Mouse (Mus musculus): ENCODE data around the gene Uqcr10. TPM values are rescaled to one million over a fixed set of nuclear protein-coding genes. Genes with fewer than 3 reads are reported as not detected.
A peak's percentile ranks its signal among the peaks of the same experiment; 100 is the strongest.

The Uqcr10 gene
- polyA plus RNA-seq, 1 experiment: 481 TPM

DNA sequence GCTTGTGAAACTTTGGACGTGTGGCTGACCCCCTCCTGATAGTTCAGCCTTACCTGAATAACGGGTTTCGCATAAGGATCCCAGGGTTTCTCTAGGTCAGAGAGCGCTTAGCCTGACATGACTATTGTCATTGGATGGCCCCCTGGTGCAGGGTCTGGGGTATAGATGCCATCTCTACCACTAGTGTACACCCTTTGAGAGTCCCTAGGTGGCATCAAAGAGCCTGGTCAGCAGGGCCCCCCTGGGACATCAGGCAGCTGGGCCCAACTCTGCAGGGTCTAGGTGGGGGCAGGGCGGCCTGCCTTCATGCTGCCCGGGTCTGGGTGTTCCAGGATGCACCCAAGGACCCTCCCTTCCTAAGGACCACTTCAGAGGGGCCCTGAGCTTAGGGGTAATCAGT, 32.2 kb upstream of the Uqcr10 start:
- no peak for DNase-seq
- 70% methylated on average over 6 of the region's 6 CpGs for WGBS

DNA sequence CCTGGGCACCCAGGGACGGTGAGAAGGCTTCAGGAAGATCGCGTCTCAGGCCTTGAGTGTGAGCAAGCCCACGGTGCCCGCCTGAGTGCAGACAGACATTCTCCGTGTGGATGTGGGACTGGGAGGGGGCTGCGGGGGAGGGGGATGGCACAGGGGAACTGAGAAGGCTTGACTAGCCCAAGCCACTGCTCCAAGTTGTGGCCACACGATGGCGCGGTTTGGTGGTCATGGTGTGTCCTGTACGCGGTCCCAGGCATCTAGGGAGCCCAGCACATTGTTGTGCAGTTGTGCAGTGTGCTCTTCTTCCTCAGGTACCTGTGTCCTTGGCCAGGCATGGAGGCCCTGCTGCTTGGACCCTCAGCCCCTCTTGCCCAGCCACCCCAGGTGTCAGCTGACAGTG, 30.0 kb upstream of the Uqcr10 start:
- no peak for TF ChIP-seq POLR2A (IDR thresholded peaks at IDR 0.05; ENCODE audit: borderline replicate concordance, extremely low read depth, low read depth, low read length)
- DNase-seq: no peak
- WGBS: 54% methylated on average over 12 of the region's 12 CpGs
- Histone ChIP-seq H3K4me3 (replicated peaks; ENCODE audit: extremely low read depth, low read depth, low read length) (no peak overlapping the region), H3K4me1 (ENCODE audit: control insufficient read depth, insufficient read depth, low read length) (peaks cover 6% of the 10 kb centered on the region)

More for the DNA sequence above, 32.2 kb upstream of the Uqcr10 start:
- no peaks in the 10 kb centered on the region for H3K4me1 ChIP-seq (ENCODE audit: control insufficient read depth, insufficient read depth, low read length)
- no peak overlapping the region for H3K4me3 ChIP-seq (replicated peaks; ENCODE audit: extremely low read depth, low read depth, low read length)
- TF ChIP-seq POLR2A (IDR thresholded peaks at IDR 0.05; ENCODE audit: borderline replicate concordance, extremely low read depth, low read depth, low read length): no peak

DNA sequence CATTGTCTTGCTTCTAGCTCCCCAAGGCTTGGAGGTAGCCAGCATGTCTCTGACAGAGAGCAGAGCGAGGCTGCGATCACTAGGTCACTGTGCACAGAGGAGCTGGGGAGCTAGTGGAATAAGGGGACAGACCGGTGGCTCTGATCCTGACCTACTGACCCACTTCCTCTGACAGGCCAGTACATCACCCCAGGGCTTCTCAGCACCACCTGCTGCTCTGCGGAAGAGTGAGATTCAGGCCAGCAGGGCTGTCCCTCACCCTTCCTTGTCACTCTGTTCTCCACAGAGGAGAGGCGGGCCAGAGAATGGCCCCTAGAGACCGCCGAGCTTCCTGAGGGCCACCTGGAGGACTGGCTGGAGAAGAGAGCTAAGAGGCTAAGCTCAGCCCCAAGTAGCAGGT, 27.6 kb upstream of the Uqcr10 start:
- DNase-seq: no peak
- no peak overlapping the region for H3K4me3 ChIP-seq (replicated peaks; ENCODE audit: extremely low read depth, low read depth, low read length)
- TF ChIP-seq CTCF (IDR thresholded peaks at IDR 0.05; ENCODE audit: insufficient read depth, low read length) (no peak), POLR2A (IDR thresholded peaks at IDR 0.05; ENCODE audit: borderline replicate concordance, extremely low read depth, low read depth, low read length) (no peak)
- WGBS: 88% methylated on average over 7 of the region's 7 CpGs
- peaks cover 6% of the 10 kb centered on the region for H3K4me1 ChIP-seq (ENCODE audit: control insufficient read depth, insufficient read depth, low read length)

DNA sequence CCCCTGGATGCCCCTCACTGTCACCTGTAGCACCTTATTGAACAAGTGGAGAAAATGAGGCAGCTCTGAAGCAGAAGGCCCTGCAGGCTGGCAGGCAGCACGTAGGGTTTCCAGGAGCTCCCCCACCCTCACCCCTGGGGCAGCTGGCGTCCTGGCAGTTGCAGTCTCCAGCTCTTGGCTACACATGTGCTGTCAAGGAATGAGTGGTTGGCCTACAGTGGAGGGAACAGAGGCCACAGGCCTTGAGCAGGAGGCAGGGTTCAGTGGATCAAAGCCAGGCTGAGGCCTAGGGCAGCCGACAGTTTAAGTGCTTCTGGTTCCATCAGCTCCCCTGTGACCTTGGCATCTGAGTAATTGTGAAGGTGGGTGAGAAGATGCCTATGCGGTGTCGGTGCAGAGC, 26.8 kb upstream of the Uqcr10 start:
- TF ChIP-seq CTCF (IDR thresholded peaks at IDR 0.05; ENCODE audit: insufficient read depth, low read length) (no peak), POLR2A (IDR thresholded peaks at IDR 0.05; ENCODE audit: borderline replicate concordance, extremely low read depth, low read depth, low read length) (no peak)
- 79% methylated on average over 5 of the region's 5 CpGs for WGBS
- H3K4me3 ChIP-seq (replicated peaks; ENCODE audit: extremely low read depth, low read depth, low read length): no peak overlapping the region
- DNase-seq: no peak
- H3K4me1 ChIP-seq (ENCODE audit: control insufficient read depth, insufficient read depth, low read length): peaks cover 6% of the 10 kb centered on the region

DNA sequence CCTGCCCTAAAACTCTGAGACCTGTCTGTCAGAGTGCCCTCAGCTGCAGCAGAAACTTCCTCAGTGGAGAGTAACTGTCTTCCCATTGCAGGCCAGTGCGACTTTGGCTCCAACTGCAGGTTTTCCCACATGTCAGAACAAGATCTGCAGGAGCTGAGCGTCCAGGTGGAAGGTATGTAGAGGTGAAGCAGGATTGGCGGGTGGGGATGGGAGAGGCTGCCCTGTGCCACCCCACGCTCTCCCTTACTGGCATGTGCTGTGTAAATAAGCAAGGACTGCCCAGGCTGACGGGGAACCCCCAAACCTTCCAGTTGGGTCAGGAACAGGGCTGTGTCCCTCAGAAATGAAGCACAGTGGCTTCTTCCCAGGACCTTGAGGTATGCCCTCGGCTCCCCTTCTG, 26.0 kb upstream of the Uqcr10 start:
- Histone ChIP-seq H3K4me1 (ENCODE audit: control insufficient read depth, insufficient read depth, low read length) (peaks cover 6% of the 10 kb centered on the region), H3K4me3 (replicated peaks; ENCODE audit: extremely low read depth, low read depth, low read length) (no peak overlapping the region)
- 68% methylated on average over 6 of the region's 6 CpGs for WGBS
- no peak for DNase-seq
- TF ChIP-seq CTCF (IDR thresholded peaks at IDR 0.05; ENCODE audit: insufficient read depth, low read length) (no peak), POLR2A (IDR thresholded peaks at IDR 0.05; ENCODE audit: borderline replicate concordance, extremely low read depth, low read depth, low read length) (no peak)

DNA sequence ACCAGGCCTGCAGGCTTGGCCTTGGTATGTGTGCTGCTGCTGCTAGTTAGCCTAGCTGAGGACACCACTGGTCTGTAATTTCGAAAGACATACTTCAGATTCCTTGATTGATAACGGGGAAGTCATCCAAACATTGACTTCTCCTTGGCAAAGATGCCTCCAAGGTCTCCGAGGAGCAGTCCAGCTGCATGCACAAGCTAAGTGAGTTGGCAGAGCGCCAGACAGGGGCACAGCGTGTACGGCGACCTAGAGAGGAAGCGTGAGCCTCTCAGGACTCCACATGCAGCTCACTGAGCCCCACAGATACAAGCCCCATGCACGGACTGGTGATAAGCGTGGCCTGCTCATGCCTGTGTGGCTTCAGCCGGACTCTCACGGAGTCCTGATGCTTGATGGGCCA, 25.5 kb upstream of the Uqcr10 start:
- TF ChIP-seq CTCF (IDR thresholded peaks at IDR 0.05; ENCODE audit: insufficient read depth, low read length) (no peak), POLR2A (IDR thresholded peaks at IDR 0.05; ENCODE audit: borderline replicate concordance, extremely low read depth, low read depth, low read length) (no peak)
- 19% methylated on average over 12 of the region's 12 CpGs for WGBS
- Histone ChIP-seq H3K4me3 (replicated peaks; ENCODE audit: extremely low read depth, low read depth, low read length) (no peak overlapping the region), H3K4me1 (ENCODE audit: control insufficient read depth, insufficient read depth, low read length) (peaks cover 6% of the 10 kb centered on the region)
- DNase-seq: no peak

DNA sequence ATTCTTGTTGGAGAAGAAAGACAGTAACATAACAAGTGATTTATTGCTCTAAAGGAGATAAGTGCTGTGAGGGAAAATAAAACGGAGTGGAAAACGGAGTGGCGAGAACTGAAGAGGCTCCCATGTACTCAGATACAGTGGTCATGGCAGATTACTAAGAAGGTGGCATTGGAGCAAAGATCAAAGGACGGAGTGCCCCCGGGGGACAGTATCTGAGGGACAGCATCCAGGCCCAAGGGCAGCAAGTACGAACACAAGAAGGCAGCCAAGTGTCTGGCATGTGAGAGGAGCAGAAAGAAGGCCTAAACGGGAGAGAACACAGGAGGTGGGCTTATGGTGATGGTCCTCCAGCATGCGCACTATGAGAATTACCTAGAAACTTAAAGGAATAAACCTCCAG, 17.6 kb upstream of the Uqcr10 start:
- H3K4me3 ChIP-seq (replicated peaks; ENCODE audit: extremely low read depth, low read depth, low read length): no peak overlapping the region
- WGBS: 83% methylated on average over 8 of the region's 8 CpGs
- TF ChIP-seq CTCF (IDR thresholded peaks at IDR 0.05; ENCODE audit: insufficient read depth, low read length) (no peak), POLR2A (IDR thresholded peaks at IDR 0.05; ENCODE audit: borderline replicate concordance, extremely low read depth, low read depth, low read length) (no peak)
- no peaks in the 10 kb centered on the region for H3K4me1 ChIP-seq (ENCODE audit: control insufficient read depth, insufficient read depth, low read length)
- no peak for DNase-seq

DNA sequence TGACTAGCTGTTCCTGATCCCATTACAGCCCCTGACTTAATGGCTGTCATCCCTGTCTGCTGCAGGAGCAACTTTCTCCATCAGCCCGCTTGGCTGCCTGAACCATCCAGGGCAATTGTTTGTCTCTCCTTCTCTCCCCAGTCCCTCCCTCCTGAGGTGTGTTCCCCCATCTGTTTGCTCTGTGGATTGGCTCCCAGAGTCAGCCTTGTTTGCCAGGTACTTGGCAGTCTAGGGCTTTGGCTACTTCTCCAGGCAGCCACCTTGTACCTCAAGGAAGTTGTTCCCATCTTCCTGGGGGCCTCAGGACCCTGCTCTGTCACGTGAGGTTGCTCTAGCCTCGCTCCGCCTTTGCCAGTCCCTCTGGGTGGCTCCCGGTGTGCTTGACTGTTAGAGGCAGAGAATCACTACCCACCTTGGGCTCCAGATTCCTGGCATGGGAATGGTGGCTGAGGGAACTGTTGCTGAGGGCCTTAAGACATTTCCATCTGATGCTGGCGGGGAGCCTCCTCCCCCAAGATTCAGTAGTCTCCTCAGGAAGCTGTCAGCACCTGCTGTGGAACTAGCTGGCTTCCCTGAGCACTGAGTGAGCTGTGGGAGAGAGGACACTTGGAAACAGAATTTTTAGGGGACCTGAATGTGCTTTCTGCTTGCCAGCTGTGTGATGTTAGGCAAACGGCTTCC, 16.9 kb upstream of the Uqcr10 start:
- peak; percentile 42 for DNase-seq
- no peak for TF ChIP-seq POLR2A (IDR thresholded peaks at IDR 0.05; ENCODE audit: borderline replicate concordance, extremely low read depth, low read depth, low read length)
- TF ChIP-seq CTCF (IDR thresholded peaks at IDR 0.05; ENCODE audit: insufficient read depth, low read length): no peak
- Histone ChIP-seq H3K4me1 (ENCODE audit: control insufficient read depth, insufficient read depth, low read length) (no peaks in the 10 kb centered on the region), H3K4me3 (replicated peaks; ENCODE audit: extremely low read depth, low read depth, low read length) (no peak overlapping the region)
- 56% methylated on average over 7 of the region's 7 CpGs for WGBS

DNA sequence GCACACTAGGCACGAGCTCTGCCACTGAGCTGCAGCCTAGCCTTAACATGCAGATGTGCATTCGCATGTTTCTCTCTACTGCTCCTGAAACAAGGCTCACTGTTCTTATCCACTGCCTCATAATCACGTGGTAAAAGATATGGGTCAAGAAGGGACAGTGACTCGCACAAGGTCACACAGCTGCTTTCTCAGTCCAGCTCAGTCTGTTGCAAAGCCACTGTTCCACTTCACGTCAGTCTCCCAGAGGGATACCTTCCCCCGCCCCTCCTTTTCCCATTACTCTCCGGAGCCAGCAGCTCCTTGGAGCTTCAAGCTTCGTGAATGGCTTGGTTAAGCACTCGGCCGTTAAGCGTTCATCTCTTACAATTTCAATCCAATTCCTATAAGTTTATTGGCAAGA, 16.3 kb upstream of the Uqcr10 start:
- no peak for DNase-seq
- Histone ChIP-seq H3K4me1 (ENCODE audit: control insufficient read depth, insufficient read depth, low read length) (no peaks in the 10 kb centered on the region), H3K4me3 (replicated peaks; ENCODE audit: extremely low read depth, low read depth, low read length) (no peak overlapping the region)
- TF ChIP-seq POLR2A (IDR thresholded peaks at IDR 0.05; ENCODE audit: borderline replicate concordance, extremely low read depth, low read depth, low read length): no peak
- no peak for TF ChIP-seq CTCF (IDR thresholded peaks at IDR 0.05; ENCODE audit: insufficient read depth, low read length)
- 72% methylated on average over 11 of the region's 11 CpGs for WGBS

DNA sequence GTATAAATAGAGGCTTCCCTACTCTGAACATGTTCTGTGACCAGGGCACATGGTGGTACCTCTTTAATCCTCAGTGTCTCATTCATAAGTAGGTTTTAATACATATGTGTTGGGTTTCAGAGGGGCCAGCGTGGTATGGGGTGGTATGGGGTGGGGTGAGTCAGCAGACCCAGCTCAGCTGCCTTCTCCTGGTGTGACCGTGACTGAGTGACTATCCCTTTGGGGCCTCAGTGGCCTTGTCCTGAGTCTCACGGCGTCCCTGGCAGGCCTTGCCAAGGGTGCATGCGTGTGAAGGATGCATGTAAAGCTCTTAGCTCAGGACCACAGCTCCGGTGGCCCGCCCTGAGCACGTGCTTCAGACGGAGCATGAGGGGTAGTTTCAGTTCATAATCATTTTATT, 15.8 kb upstream of the Uqcr10 start:
- no peak for TF ChIP-seq POLR2A (IDR thresholded peaks at IDR 0.05; ENCODE audit: borderline replicate concordance, extremely low read depth, low read depth, low read length)
- TF ChIP-seq CTCF (IDR thresholded peaks at IDR 0.05; ENCODE audit: insufficient read depth, low read length): no peak
- 89% methylated on average over 9 of the region's 9 CpGs for WGBS
- DNase-seq: no peak
- H3K4me1 ChIP-seq (ENCODE audit: control insufficient read depth, insufficient read depth, low read length): no peaks in the 10 kb centered on the region
- no peak overlapping the region for H3K4me3 ChIP-seq (replicated peaks; ENCODE audit: extremely low read depth, low read depth, low read length)
